ENCODE assay signal across 34 mouse cellular contexts in genomic region chr10:20107031-20107430, GRCm38 (mm10).
"Had no signal": no experiment of that assay in that cellular context is flagged by ENCODE, and none has a peak within 500 bp of the region (broad histone marks: within the 10 kb centered on the region; RNA-seq: fewer than 3 reads in every experiment).

No protein-coding gene starts in this region.

- H3K27me3 ChIP-seq: heart, embryonic 12.5 days; heart, embryonic 13.5 days; heart, embryonic 15.5 days; hindbrain, embryonic 12.5 days; hindbrain, embryonic 13.5 days; hindbrain, embryonic 15.5 days; intestine, embryonic 15.5 days; kidney, embryonic 15.5 days had no signal

- H3K4me2 ChIP-seq: heart, embryonic 11.5 days; heart, embryonic 12.5 days; heart, embryonic 13.5 days; heart, embryonic 15.5 days; hindbrain, embryonic 12.5 days; hindbrain, embryonic 13.5 days; hindbrain, embryonic 14.5 days; hindbrain, embryonic 15.5 days; intestine, embryonic 15.5 days; kidney, embryonic 15.5 days had no signal

- H3K4me3 ChIP-seq: heart, embryonic 10.5 days; heart, embryonic 12.5 days; heart, embryonic 13.5 days; heart, embryonic 15.5 days; hindbrain, embryonic 10.5 days; hindbrain, embryonic 12.5 days; hindbrain, embryonic 13.5 days; hindbrain, embryonic 15.5 days; intestine, embryonic 15.5 days; kidney, embryonic 15.5 days; layer of hippocampus, adult 2 months had no signal

- H3K27ac ChIP-seq: heart, embryonic 10.5 days; heart, embryonic 13.5 days; heart, embryonic 15.5 days; hindbrain, embryonic 10.5 days; hindbrain, embryonic 12.5 days; hindbrain, embryonic 13.5 days; hindbrain, embryonic 14.5 days; hindbrain, embryonic 15.5 days; hindbrain, postnatal 0 days; intestine, embryonic 15.5 days; kidney, embryonic 15.5 days; kidney, postnatal 0 days; layer of hippocampus, adult 2 months had no signal

- H3K9me3 ChIP-seq: heart, embryonic 10.5 days; heart, embryonic 12.5 days; heart, embryonic 13.5 days; heart, embryonic 15.5 days; hindbrain, embryonic 10.5 days; hindbrain, embryonic 12.5 days; hindbrain, embryonic 13.5 days; hindbrain, embryonic 15.5 days; intestine, embryonic 15.5 days; kidney, embryonic 15.5 days had no signal

- DNase-seq: heart, postnatal 10 days; heart, postnatal 14 days; heart, postnatal 36 days; heart, postnatal 4 days; kidney, adult 11 months; kidney, adult 18-20 months; kidney, adult 2 months; kidney, adult 8-10 months; kidney, adult 9 months; kidney, postnatal 10 days; kidney, postnatal 14 days; kidney, postnatal 25 days; kidney, postnatal 36 days; kidney, postnatal 4 days; layer of hippocampus, adult 9-11 months; layer of hippocampus, postnatal 36 days had no signal

- H3K36me3 ChIP-seq: hindbrain, embryonic 10.5 days; hindbrain, embryonic 12.5 days; hindbrain, embryonic 13.5 days; hindbrain, embryonic 15.5 days; intestine, embryonic 15.5 days had no signal

- H3K9ac ChIP-seq: heart, embryonic 12.5 days; heart, embryonic 13.5 days; heart, embryonic 15.5 days; hindbrain, embryonic 12.5 days; hindbrain, embryonic 13.5 days; hindbrain, embryonic 14.5 days; hindbrain, embryonic 15.5 days; intestine, embryonic 15.5 days; kidney, embryonic 15.5 days had no signal

- H3K4me1 ChIP-seq: hindbrain, embryonic 10.5 days; hindbrain, embryonic 12.5 days; hindbrain, embryonic 13.5 days; hindbrain, embryonic 15.5 days had no signal

- ATAC-seq: hindbrain, embryonic 16.5 days; hindbrain, postnatal 0 days; inflammation-experienced regulatory T-cells, adult 6 months; intestine, postnatal 0 days had no signal
